Mouse (Mus musculus): Measurements from ENCODE around the gene Setd6. TPM values are rescaled to one million over a fixed set of nuclear protein-coding genes. Genes with fewer than 3 reads are reported as not detected.
A peak's percentile ranks its signal among the peaks of the same experiment; 100 is the strongest.

The Setd6 gene
- polyA plus RNA-seq, 1 experiment, result 7.2 TPM

DNA sequence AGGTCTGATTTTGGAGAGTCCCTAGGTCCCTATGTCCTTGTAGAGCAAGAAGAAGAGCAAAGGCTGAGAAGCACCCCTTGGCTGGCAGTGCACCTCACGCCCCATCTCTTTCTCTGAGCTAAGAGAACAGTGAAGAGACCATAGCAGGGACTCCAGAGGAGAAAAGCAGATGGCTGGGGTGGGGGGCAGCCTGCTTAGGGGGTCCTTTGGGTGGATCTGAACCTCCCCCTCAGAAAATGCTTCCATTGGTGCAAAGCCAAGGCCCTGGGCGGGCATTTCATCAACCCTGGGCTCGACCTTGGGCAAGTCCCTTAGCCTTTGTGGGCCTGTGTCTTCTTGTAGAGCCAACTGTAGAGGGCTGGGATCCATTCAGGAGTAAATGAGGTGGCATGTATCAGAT is 11.1 kb upstream of the Setd6 start:
- Histone ChIP-seq H3K27me3 (ENCODE audit: control insufficient read depth, insufficient read depth, low read length) (peaks cover 2% of the 10 kb centered on the region; the same call in 1 of the 2 replicates), H3K4me1 (ENCODE audit: control insufficient read depth, insufficient read depth, insufficient read length) (no peaks in the 10 kb centered on the region; the same call in 1 of the 2 replicates), H3K36me3 (ENCODE audit: control insufficient read depth, insufficient read depth, low read length) (no peaks in the 10 kb centered on the region), H3K27ac (ENCODE audit: insufficient read depth, low read length) (no peak overlapping the region), H3K4me3 (ENCODE audit: extremely low read depth, insufficient read depth, insufficient read length) (no peak overlapping the region)
- no peak for DNase-seq (ENCODE audit: low read depth in 1 of 2, low spot score in 2 of 2)
- no peak for TF ChIP-seq POLR2A (IDR thresholded peaks at IDR 0.05; ENCODE audit: low read depth, low read length)
- no peak for TF ChIP-seq CTCF (IDR thresholded peaks at IDR 0.05; ENCODE audit: extremely low read depth, insufficient read depth, insufficient read length, insufficient replicate concordance)
- WGBS, result 86% methylated on average over 3 of the region's 3 CpGs

DNA sequence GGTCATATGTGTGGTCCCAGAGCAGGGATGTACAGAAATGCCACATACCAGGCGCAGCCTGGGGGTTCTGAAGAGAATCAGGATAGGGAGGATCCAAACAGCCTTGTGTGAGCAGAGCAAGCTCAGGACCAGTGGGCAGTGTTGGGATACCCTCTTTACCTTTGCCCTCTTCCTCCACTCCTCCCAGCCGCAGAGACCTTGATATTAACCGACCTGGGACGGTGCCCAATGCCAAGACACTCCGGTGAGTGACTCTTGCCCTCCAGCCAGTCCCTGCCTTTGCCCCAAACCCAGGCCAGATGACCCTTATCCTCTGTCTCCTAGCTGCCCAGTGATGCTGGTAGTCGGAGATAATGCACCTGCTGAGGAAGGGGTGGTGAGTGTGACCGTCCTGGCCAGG is 6.1 kb upstream of the Setd6 start:
- TF ChIP-seq CTCF (IDR thresholded peaks at IDR 0.05; ENCODE audit: extremely low read depth, insufficient read depth, insufficient read length, insufficient replicate concordance), result no peak
- no peak for TF ChIP-seq POLR2A (IDR thresholded peaks at IDR 0.05; ENCODE audit: low read depth, low read length)
- WGBS, result 91% methylated on average over 7 of the region's 7 CpGs
- no peak overlapping the region for H3K27ac ChIP-seq (ENCODE audit: insufficient read depth, low read length)
- no peaks in the 10 kb centered on the region for H3K36me3 ChIP-seq (ENCODE audit: control insufficient read depth, insufficient read depth, low read length)
- no peaks in the 10 kb centered on the region for H3K4me1 ChIP-seq (ENCODE audit: control insufficient read depth, insufficient read depth, insufficient read length)
- H3K27me3 ChIP-seq (ENCODE audit: control insufficient read depth, insufficient read depth, low read length), result 0 out of 2 replicates have a peak, but pooled peaks cover 2% of the 10 kb centered on the region
- no peak for DNase-seq (ENCODE audit: low read depth in 1 of 2, low spot score in 2 of 2)
- no peak overlapping the region for H3K4me3 ChIP-seq (ENCODE audit: extremely low read depth, insufficient read depth, insufficient read length)

DNA sequence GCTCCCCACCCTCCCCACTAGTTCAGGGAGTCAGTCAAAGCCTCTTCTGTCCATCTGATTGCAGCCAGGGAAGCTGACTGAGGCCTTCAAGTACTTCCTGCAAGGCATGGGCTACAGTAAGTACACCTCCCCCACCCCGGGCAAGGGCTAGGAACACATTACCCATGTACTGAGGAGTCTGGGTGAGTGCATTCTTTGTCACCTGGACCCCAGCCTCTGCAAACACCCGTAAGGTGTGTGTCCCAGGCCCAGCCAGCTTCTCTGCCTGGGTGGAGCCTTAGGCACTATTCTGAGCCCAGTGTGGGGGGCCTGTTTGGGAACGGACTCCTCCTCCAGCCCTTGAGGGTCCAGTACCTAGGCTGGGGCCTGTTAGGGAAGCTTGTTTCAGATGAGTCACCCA is 4.7 kb upstream of the Setd6 start:
- DNase-seq (ENCODE audit: low read depth in 1 of 2, low spot score in 2 of 2), result no peak
- no peak overlapping the region for H3K4me3 ChIP-seq (ENCODE audit: extremely low read depth, insufficient read depth, insufficient read length)
- no peaks in the 10 kb centered on the region; the same call in 1 of the 2 replicates for H3K4me1 ChIP-seq (ENCODE audit: control insufficient read depth, insufficient read depth, insufficient read length)
- H3K27ac ChIP-seq (ENCODE audit: insufficient read depth, low read length), result no peak overlapping the region
- WGBS, result 75% methylated on average over 3 of the region's 3 CpGs
- no peaks in the 10 kb centered on the region for H3K36me3 ChIP-seq (ENCODE audit: control insufficient read depth, insufficient read depth, low read length)
- TF ChIP-seq CTCF (IDR thresholded peaks at IDR 0.05; ENCODE audit: extremely low read depth, insufficient read depth, insufficient read length, insufficient replicate concordance) (no peak), POLR2A (IDR thresholded peaks at IDR 0.05; ENCODE audit: low read depth, low read length) (no peak)
- H3K27me3 ChIP-seq (ENCODE audit: control insufficient read depth, insufficient read depth, low read length), result no peaks in the 10 kb centered on the region

GRCm38 (mm10) chr8:95712395-95712794 is 3.3 kb upstream of the Setd6 start:
- DNase-seq (ENCODE audit: low read depth in 1 of 2, low spot score in 2 of 2), result no peak
- TF ChIP-seq CTCF (IDR thresholded peaks at IDR 0.05; ENCODE audit: extremely low read depth, insufficient read depth, insufficient read length, insufficient replicate concordance) (no peak), POLR2A (IDR thresholded peaks at IDR 0.05; ENCODE audit: low read depth, low read length) (no peak)
- Histone ChIP-seq H3K36me3 (ENCODE audit: control insufficient read depth, insufficient read depth, low read length) (no peaks in the 10 kb centered on the region), H3K4me3 (ENCODE audit: extremely low read depth, insufficient read depth, insufficient read length) (no peak overlapping the region), H3K4me1 (ENCODE audit: control insufficient read depth, insufficient read depth, insufficient read length) (peaks cover 6% of the 10 kb centered on the region; the same call in 1 of the 2 replicates), H3K27me3 (ENCODE audit: control insufficient read depth, insufficient read depth, low read length) (no peaks in the 10 kb centered on the region), H3K27ac (ENCODE audit: insufficient read depth, low read length) (no peak overlapping the region)
- WGBS, result 82% methylated on average over 9 of the region's 9 CpGs

- 77% methylated on average over 19 of the region's 19 CpGs for WGBS
- DNase-seq (ENCODE audit: low read depth in 1 of 2, low spot score in 2 of 2), result peak; percentile 52 to 71
- no peak overlapping the region for H3K27ac ChIP-seq (ENCODE audit: insufficient read depth, low read length)
- H3K36me3 ChIP-seq (ENCODE audit: control insufficient read depth, insufficient read depth, low read length), result peaks cover 5% of the 10 kb centered on the region; the same call in 1 of the 2 replicates
- H3K4me3 ChIP-seq (ENCODE audit: extremely low read depth, insufficient read depth, insufficient read length), result no peak overlapping the region
- TF ChIP-seq CTCF (IDR thresholded peaks at IDR 0.05; ENCODE audit: extremely low read depth, insufficient read depth, insufficient read length, insufficient replicate concordance) (peak; percentile 57; the same call in 1 of the 2 replicates), POLR2A (IDR thresholded peaks at IDR 0.05; ENCODE audit: low read depth, low read length) (no peak)
- no peaks in the 10 kb centered on the region for H3K27me3 ChIP-seq (ENCODE audit: control insufficient read depth, insufficient read depth, low read length)
- H3K4me1 ChIP-seq (ENCODE audit: control insufficient read depth, insufficient read depth, insufficient read length), result peaks cover 6% of the 10 kb centered on the region; the same call in 1 of the 2 replicates
These were observed 2.3 kb upstream of the Setd6 start for GRCm38 (mm10) chr8:95713100-95714010.

GRCm38 (mm10) chr8:95714367-95714766 is 1.3 kb upstream of the Setd6 start:
- no peak overlapping the region for H3K27ac ChIP-seq (ENCODE audit: insufficient read depth, low read length)
- no peaks in the 10 kb centered on the region for H3K27me3 ChIP-seq (ENCODE audit: control insufficient read depth, insufficient read depth, low read length)
- TF ChIP-seq CTCF (IDR thresholded peaks at IDR 0.05; ENCODE audit: extremely low read depth, insufficient read depth, insufficient read length, insufficient replicate concordance), result no peak
- TF ChIP-seq POLR2A (IDR thresholded peaks at IDR 0.05; ENCODE audit: low read depth, low read length), result no peak
- no peak overlapping the region for H3K4me3 ChIP-seq (ENCODE audit: extremely low read depth, insufficient read depth, insufficient read length)
- DNase-seq (ENCODE audit: low read depth in 1 of 2, low spot score in 2 of 2), result no peak
- peaks cover 6% of the 10 kb centered on the region; the same call in 1 of the 2 replicates for H3K4me1 ChIP-seq (ENCODE audit: control insufficient read depth, insufficient read depth, insufficient read length)
- peaks cover 8% of the 10 kb centered on the region for H3K36me3 ChIP-seq (ENCODE audit: control insufficient read depth, insufficient read depth, low read length)
- WGBS, result 95% methylated on average over 4 of the region's 4 CpGs

Data from spleen, adult 2 months (tissue).